Mouse (Mus musculus): ENCODE measurements around the gene Lrrc4. TPM values are rescaled to one million over a fixed set of nuclear protein-coding genes. Genes with fewer than 3 reads are reported as not detected.

Gene Lrrc4
- polyA plus RNA-seq, 1 experiment from 2014 or later = 0.51 TPM

DNA sequence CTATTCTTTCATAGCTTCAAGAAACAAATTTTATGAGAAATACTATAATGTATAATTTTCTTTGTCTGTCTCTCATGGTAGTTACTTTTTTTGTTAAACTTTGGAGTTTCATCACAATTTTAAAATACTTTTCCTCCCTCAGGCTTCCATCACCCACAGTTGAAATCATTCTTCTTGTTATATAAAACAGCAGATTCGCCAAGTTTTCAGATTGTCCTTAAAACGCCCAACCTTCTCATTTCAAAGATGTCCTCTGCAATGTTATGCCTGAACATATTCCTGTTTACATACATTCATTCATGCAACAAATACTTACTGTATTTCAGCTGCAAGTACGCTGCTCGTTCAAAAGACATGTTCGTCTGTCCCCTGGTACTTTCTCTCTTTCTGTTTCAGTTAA is 167.9 kb downstream of the Lrrc4 start:
- TF ChIP-seq CTCF (IDR thresholded peaks at IDR 0.05; ENCODE audit: low read depth) = no peak
- no peak for TF ChIP-seq EP300 (optimal IDR thresholded peaks at IDR 0.05)

DNA sequence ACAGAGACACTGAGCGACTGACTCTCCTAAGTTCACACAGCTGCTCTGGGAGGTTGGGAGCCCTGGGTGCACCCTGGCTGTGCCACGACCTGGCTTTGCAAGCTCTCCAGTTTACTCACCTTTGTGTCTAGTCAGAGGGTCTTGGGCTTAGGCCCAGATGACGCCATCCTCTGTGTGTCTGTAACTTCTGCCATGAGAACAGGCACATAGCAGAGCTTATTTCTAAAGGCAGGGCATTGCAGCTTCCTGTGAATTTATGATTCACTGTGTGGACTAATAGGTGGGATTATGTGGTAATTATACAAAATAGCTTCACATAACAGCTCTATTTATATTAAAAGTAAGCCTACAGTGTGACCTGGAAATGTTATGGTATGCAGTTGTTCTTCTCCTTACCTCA is 168.5 kb downstream of the Lrrc4 start:
- Histone ChIP-seq H3K9me3 (ENCODE audit: control insufficient read depth, low read length) (no peaks in the 10 kb centered on the region), H3K4me3 (ENCODE audit: low read depth, low read length) (no peak overlapping the region), H3K4me1 (replicated peaks; ENCODE audit: control insufficient read depth, insufficient read depth) (no peaks in the 10 kb centered on the region), H3K27ac (replicated peaks) (no peak overlapping the region), H3K36me3 (ENCODE audit: control insufficient read depth, insufficient read depth, low read length) (no peaks in the 10 kb centered on the region), H3K27me3 (ENCODE audit: control insufficient read depth, insufficient read depth, low read length) (no peaks in the 10 kb centered on the region), H3K4me2 (replicated peaks; ENCODE audit: low read depth) (no peak overlapping the region), H3K9ac (ENCODE audit: low read length) (no peak overlapping the region)
- ATAC-seq (ENCODE audit: low FRiP score, low TSS enrichment) = no peak
- no peak for DNase-seq (ENCODE audit: low spot score)
- no peak for TF ChIP-seq EP300 (optimal IDR thresholded peaks at IDR 0.05)
- no peak for TF ChIP-seq CTCF (IDR thresholded peaks at IDR 0.05; ENCODE audit: low read depth)
- 67% methylated on average over 3 of the region's 3 CpGs for WGBS

More for the DNA sequence above, 167.9 kb downstream of the Lrrc4 start:
- no peak overlapping the region for H3K9ac ChIP-seq (ENCODE audit: low read length)
- ATAC-seq (ENCODE audit: low FRiP score, low TSS enrichment) (no peak), DNase-seq (ENCODE audit: low spot score) (no peak)
- no peaks in the 10 kb centered on the region for H3K36me3 ChIP-seq (ENCODE audit: control insufficient read depth, insufficient read depth, low read length)
- H3K4me3 ChIP-seq (ENCODE audit: low read depth, low read length) = no peak overlapping the region
- no peak overlapping the region for H3K27ac ChIP-seq (replicated peaks)
- no peaks in the 10 kb centered on the region for H3K9me3 ChIP-seq (ENCODE audit: control insufficient read depth, low read length)
- H3K4me2 ChIP-seq (replicated peaks; ENCODE audit: low read depth) = no peak overlapping the region
- 86% methylated on average over 5 of the region's 5 CpGs for WGBS
- H3K4me1 ChIP-seq (replicated peaks; ENCODE audit: control insufficient read depth, insufficient read depth) = no peaks in the 10 kb centered on the region
- H3K27me3 ChIP-seq (ENCODE audit: control insufficient read depth, insufficient read depth, low read length) = no peaks in the 10 kb centered on the region

DNA sequence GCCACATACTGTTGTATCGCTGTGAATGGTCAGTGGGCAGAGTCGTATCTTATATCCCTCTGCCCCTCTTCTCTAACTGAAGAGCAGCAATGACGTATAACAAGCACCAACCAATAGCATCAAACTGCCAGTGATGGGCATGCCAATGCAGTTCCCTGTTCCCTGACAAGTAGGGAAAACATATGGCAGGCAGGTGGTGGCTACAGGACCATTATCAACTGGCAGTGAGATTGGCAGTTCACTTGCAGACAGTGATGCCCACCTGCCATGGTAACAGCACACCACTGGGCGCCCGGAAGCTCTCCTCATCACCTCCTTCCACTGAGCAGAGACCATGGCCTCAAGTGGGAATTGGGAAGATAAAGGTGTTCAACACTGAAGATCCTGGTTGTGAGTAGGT is 175.0 kb downstream of the Lrrc4 start:
- H3K4me2 ChIP-seq (replicated peaks; ENCODE audit: low read depth) = no peak overlapping the region
- 97% methylated on average over 5 of the region's 5 CpGs for WGBS
- no peak for DNase-seq (ENCODE audit: low spot score)

DNA sequence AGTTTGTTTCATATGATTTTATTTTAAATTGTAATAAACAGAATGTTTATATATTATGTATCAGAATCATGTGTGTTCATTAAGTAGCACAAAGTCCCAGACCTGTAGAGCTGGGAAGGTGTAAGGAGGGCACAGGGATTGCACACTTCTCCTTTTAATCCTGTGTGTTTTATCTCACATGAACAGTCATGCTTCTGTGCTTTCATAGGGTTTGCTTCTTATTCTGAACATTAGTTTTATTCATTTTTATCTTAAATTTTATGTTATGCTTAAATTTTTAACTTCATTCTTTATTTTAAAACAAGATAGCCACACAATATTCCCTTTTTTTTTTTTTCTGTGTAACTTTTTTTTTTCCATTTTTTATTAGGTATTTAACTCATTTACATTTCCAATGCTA is 186.3 kb downstream of the Lrrc4 start:
- no peaks in the 10 kb centered on the region for H3K4me1 ChIP-seq (replicated peaks; ENCODE audit: control insufficient read depth, insufficient read depth)
- H3K4me2 ChIP-seq (replicated peaks; ENCODE audit: low read depth) = no peak overlapping the region
- no peak overlapping the region for H3K4me3 ChIP-seq (ENCODE audit: low read depth, low read length)
- H3K36me3 ChIP-seq (ENCODE audit: control insufficient read depth, insufficient read depth, low read length) = no peaks in the 10 kb centered on the region
- H3K9me3 ChIP-seq (ENCODE audit: control insufficient read depth, low read length) = no peaks in the 10 kb centered on the region
- DNase-seq (ENCODE audit: low spot score) (no peak), ATAC-seq (ENCODE audit: low FRiP score, low TSS enrichment) (no peak)
- no peak overlapping the region for H3K9ac ChIP-seq (ENCODE audit: low read length)
- no peak overlapping the region for H3K27ac ChIP-seq (replicated peaks)
- no peaks in the 10 kb centered on the region for H3K27me3 ChIP-seq (ENCODE audit: control insufficient read depth, insufficient read depth, low read length)
- TF ChIP-seq EP300 (optimal IDR thresholded peaks at IDR 0.05) (no peak), CTCF (IDR thresholded peaks at IDR 0.05; ENCODE audit: low read depth) (no peak)

More for the DNA sequence above, 175.0 kb downstream of the Lrrc4 start:
- no peaks in the 10 kb centered on the region for H3K27me3 ChIP-seq (ENCODE audit: control insufficient read depth, insufficient read depth, low read length)
- H3K27ac ChIP-seq (replicated peaks) = no peak overlapping the region
- H3K9ac ChIP-seq (ENCODE audit: low read length) = no peak overlapping the region
- H3K9me3 ChIP-seq (ENCODE audit: control insufficient read depth, low read length) = no peaks in the 10 kb centered on the region
- H3K36me3 ChIP-seq (ENCODE audit: control insufficient read depth, insufficient read depth, low read length) = no peaks in the 10 kb centered on the region
- TF ChIP-seq EP300 (optimal IDR thresholded peaks at IDR 0.05) (no peak), CTCF (IDR thresholded peaks at IDR 0.05; ENCODE audit: low read depth) (no peak)
- no peaks in the 10 kb centered on the region for H3K4me1 ChIP-seq (replicated peaks; ENCODE audit: control insufficient read depth, insufficient read depth)
- no peak overlapping the region for H3K4me3 ChIP-seq (ENCODE audit: low read depth, low read length)
- ATAC-seq (ENCODE audit: low FRiP score, low TSS enrichment) = no peak

DNA sequence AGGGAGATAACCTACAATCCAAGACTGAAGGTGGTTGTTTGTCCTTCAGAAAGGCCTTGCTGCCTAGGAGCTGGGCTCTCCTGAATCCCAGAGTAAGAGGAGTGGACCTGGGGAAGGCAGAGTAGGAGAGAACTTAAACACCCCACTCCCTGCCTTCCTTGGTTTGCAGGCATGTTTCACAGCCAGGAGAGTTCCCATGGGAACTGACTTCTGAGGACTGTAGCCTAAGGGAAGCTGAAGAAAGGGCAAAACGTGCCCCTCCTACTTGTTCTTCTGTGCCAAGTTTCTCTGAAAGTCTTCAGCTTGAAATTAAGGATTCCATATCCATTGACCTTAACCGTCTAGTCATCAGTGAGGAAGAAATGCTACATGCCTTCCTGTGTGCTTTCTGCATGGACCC is 188.6 kb downstream of the Lrrc4 start:
- Histone ChIP-seq H3K9me3 (ENCODE audit: control insufficient read depth, low read length) (no peaks in the 10 kb centered on the region), H3K36me3 (ENCODE audit: control insufficient read depth, insufficient read depth, low read length) (no peaks in the 10 kb centered on the region), H3K27me3 (ENCODE audit: control insufficient read depth, insufficient read depth, low read length) (no peaks in the 10 kb centered on the region), H3K4me1 (replicated peaks; ENCODE audit: control insufficient read depth, insufficient read depth) (no peaks in the 10 kb centered on the region), H3K4me2 (replicated peaks; ENCODE audit: low read depth) (no peak overlapping the region), H3K4me3 (ENCODE audit: low read depth, low read length) (no peak overlapping the region), H3K27ac (replicated peaks) (no peak overlapping the region), H3K9ac (ENCODE audit: low read length) (no peak overlapping the region)
- no peak for DNase-seq (ENCODE audit: low spot score)
- no peak for TF ChIP-seq CTCF (IDR thresholded peaks at IDR 0.05; ENCODE audit: low read depth)
- no peak for TF ChIP-seq EP300 (optimal IDR thresholded peaks at IDR 0.05)
- no peak for ATAC-seq (ENCODE audit: low FRiP score, low TSS enrichment)
- WGBS = 53% methylated on average over 2 of the region's 2 CpGs

DNA sequence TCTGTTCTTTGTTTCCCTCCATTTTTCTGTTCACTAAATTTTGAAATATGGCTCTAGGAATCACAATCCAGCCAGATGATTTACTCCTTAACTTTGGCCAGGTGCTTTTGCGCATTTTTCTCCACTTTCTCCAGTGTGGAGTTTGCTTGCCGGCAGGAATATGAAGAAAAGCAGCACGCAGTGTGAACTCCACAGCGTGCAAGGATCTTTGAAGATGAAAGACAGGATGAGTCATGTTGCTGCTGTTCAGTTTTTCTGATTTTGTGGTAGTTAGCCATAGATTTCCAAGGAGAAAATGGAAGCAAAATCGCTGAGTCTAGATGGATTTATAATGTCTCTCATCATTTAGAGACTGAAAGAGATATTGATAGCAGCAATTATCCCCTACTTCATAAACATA is 191.5 kb downstream of the Lrrc4 start:
- no peak for TF ChIP-seq EP300 (optimal IDR thresholded peaks at IDR 0.05)
- TF ChIP-seq CTCF (IDR thresholded peaks at IDR 0.05; ENCODE audit: low read depth) = no peak
- Histone ChIP-seq H3K4me1 (replicated peaks; ENCODE audit: control insufficient read depth, insufficient read depth) (no peaks in the 10 kb centered on the region), H3K27me3 (ENCODE audit: control insufficient read depth, insufficient read depth, low read length) (no peaks in the 10 kb centered on the region), H3K36me3 (ENCODE audit: control insufficient read depth, insufficient read depth, low read length) (no peaks in the 10 kb centered on the region), H3K9me3 (ENCODE audit: control insufficient read depth, low read length) (no peaks in the 10 kb centered on the region), H3K4me2 (replicated peaks; ENCODE audit: low read depth) (no peak overlapping the region), H3K27ac (replicated peaks) (no peak overlapping the region), H3K9ac (ENCODE audit: low read length) (no peak overlapping the region), H3K4me3 (ENCODE audit: low read depth, low read length) (no peak overlapping the region)
- no peak for DNase-seq (ENCODE audit: low spot score)
- WGBS = 73% methylated on average over 5 of the region's 5 CpGs
- ATAC-seq (ENCODE audit: low FRiP score, low TSS enrichment) = no peak
